Mouse (Mus musculus) brown adipose tissue, adult 24 weeks (tissue): ENCODE data around the gene Syt7. TPM values are rescaled to one million over a fixed set of nuclear protein-coding genes. Genes with fewer than 3 reads are reported as not detected.

Source experiments
- H3K27ac ChIP-seq: fragments of 200-500 bp; replicated peaks from 2 replicates; pipeline ENCODE4 v1.5.1; 2012; ENCODE audit warnings: low read depth, mild to moderate bottlenecking, low read length
- H3K4me1 ChIP-seq: fragments of 200-500 bp; 2 replicates; pipeline ENCODE4 v1.6.1; 2012; ENCODE audit warnings: low read length, mixed read lengths; ENCODE audit not compliant: control insufficient read depth, insufficient read depth, insufficient read length
- H3K4me3 ChIP-seq: fragments of 200-500 bp; 2 replicates; pipeline ENCODE4 v1.5.1; 2012; ENCODE audit warnings: low read depth, mild to moderate bottlenecking, low read length, moderate library complexity; ENCODE audit not compliant: insufficient read depth
- polyA plus RNA-seq: library from polyadenylated mRNA; stranded (reverse); fragments of >200 nt; gene quantifications from 2 replicates; pipeline ENCODE4 v1.2.4, GENCODE M21; 2012; ENCODE audit not compliant: missing spikeins, insufficient read depth, insufficient read length

Gene Syt7
- polyA plus RNA-seq: 2.3 TPM in 2 replicates

DNA sequence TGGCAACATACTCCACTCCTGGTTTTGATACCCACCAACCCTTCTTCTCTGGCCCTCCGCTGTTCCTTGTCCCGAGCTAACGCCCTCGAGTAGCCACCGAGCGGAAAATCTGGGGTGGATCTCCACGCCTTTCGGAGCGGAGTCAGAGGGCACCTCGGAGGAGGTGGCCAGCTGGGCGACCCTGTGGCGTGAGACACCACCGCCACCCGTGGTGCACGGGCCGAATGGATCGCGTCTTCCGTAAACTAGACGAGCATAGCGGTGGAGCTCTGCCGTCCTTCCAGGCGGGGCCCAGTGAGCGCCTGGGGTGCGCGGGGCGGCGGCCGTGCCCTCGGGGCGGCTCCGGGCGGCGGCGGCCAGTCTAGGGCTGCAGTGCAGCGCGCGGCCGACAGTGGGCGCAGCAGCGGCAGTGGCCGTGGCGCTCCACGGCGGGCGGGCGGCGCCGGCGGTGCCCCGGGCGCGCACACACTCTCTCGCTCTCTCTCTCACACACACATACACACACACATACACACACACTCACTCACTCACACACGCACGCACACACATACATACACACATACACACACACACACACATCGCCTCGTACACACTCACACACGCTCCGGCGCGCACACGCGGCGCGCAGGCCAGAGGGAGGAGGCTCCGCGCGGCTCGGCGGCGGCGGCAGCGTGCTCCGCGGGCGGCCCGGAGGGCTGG lies at the start of gene Syt7:
TSS of gene Syt7 (plus strand) at position 476 of the 699 bp plus-strand sequence.
- Histone ChIP-seq H3K4me3 (peak within 1 kb of the TSS; percentile 70), H3K4me1 (no peaks in the 10 kb centered on the region), H3K27ac (peak within 1 kb of the TSS; percentile 60)

DNA sequence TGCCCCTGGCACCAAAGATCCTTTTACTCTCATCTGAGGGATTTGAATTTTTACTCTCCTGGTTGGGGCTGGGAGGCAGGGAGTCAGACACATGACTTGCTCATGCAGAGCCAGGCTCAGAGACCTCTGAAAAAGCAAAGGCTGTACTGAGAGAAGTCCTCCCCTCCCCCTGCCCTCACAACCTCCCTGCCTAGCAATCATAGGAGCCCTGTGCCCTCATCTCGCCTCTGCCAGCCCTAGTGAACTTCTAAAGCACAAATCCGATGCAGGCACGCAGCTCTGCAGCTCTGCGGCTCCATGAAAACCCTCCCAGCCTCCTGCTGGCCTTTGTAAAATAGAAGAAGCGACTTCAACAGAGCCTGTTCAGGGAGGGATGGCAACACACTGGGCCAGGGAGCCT lies 49.6 kb upstream of the Syt7 start:
- no peak overlapping the region for H3K27ac ChIP-seq
- no peak overlapping the region for H3K4me3 ChIP-seq
- 0 out of 2 replicates have a peak, but pooled peaks cover 2% of the 10 kb centered on the region for H3K4me1 ChIP-seq

DNA sequence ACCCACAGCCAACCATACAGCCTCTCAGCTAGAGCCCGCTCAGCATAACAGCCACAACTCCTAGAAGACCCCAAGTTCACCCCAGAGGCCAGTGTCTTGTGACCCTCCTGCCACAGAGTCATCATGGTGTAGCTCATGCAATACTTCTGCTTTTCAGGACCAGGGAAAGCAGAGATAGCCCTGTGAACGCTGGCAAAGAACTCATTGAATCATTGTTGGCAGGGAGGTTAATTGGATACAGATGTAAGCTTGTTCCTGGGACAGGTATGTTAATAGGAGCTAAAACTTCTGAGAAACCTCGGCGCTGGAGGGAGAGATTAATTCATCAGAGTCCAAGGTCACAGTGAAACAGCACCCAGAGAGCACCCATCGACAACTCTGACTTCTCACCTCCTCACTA lies 48.2 kb upstream of the Syt7 start:
- Histone ChIP-seq H3K4me3 (no peak overlapping the region), H3K27ac (no peak overlapping the region), H3K4me1 (0 out of 2 replicates have a peak, but pooled peaks cover 2% of the 10 kb centered on the region)

DNA sequence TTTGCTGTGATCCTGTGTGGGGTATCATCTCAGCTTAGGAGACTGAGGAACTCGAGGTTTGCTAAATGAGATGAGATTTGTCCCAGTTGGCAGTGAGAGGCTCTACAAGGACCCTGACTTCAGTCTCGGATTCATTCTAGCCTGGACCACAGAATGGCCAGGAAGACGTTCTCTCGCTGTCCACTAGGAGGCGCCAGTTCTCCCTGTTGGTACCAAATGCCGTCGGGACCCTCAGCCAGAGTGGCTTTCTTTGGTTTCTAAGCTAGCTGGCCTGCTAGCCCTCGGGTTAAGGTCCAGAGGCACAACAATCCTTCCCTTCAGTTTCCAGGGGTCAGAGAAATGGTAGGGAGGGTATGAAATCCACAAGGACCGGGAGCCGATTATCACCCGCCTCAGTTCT lies 47.7 kb upstream of the Syt7 start:
- H3K4me1 ChIP-seq: 0 out of 2 replicates have a peak, but pooled peaks cover 2% of the 10 kb centered on the region
- H3K4me3 ChIP-seq: no peak overlapping the region
- H3K27ac ChIP-seq: no peak overlapping the region

DNA sequence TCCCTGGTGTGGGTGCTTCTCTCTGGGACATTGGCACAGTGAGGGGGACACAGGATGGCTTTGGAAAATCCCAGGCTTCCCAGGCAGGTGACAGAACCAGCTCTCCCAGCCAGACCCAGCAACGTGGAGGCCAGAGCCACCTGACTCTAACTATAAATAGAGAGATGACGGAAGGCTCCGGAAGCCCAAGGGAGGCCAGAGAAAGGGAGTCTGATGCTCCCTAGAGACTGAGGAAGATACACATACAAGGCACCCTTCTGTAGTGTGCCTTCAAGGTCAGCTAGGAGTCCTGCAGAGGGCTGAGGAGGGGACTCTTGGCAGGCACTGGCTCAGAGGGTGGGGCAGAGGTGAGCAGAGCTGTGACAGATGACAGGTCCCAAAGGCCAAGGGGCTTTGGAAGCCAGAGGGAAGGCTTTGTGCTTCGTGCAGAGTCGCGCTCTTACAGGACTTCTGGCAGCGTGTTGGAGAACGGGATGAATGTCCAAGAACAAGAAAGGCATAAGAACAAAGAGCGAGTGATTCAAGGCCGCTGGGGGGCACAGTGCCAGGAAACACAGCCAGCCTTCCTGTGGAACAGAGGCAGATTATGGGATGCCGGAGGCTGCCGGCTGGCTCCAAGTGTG lies 47.0 kb upstream of the Syt7 start:
- H3K27ac ChIP-seq: no peak overlapping the region
- no peak overlapping the region for H3K4me3 ChIP-seq
- H3K4me1 ChIP-seq: 0 out of 2 replicates have a peak, but pooled peaks cover 2% of the 10 kb centered on the region

DNA sequence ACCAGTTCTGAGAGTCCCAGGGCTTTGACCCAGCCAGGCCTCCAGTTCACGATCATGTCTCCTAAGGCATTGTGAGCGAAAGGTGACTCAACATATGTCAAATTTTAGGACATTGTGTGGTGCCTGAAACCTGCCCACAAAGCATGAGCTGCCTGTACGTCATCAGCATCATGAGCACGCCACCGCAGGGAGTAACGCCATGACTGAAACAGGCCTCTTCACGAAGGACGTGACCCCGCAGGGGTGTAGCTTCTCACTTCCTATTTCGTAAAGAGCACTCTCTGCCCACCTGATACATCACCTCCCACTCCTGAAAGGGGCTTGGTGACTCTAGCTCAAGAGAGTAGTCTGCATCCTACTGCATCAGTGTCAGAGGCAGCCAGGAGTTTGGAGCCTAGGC lies 45.0 kb upstream of the Syt7 start:
- no peak overlapping the region for H3K4me3 ChIP-seq
- 0 out of 2 replicates have a peak, but pooled peaks cover 2% of the 10 kb centered on the region for H3K4me1 ChIP-seq
- no peak overlapping the region for H3K27ac ChIP-seq

DNA sequence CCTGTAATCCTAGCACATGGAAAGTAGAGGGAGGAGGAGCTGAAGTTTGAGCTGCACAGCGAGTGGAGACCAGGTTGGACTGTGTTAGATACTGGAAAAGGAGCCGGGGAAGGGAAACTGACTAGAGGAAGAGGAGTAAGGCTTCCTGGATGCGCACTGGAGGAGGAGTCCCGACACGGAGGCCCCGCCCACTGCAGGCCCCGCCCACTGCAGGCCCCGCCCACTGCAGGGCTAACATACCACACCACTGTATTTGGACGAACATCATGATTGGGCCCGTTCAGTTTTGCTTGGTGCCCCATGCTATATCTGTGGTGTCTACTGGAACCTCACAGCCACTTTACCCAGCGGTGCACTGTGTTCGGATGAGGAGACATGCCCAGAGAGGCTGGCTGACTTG lies 43.2 kb upstream of the Syt7 start:
- H3K27ac ChIP-seq: no peak overlapping the region
- 0 out of 2 replicates have a peak, but pooled peaks cover 2% of the 10 kb centered on the region for H3K4me1 ChIP-seq
- no peak overlapping the region for H3K4me3 ChIP-seq

DNA sequence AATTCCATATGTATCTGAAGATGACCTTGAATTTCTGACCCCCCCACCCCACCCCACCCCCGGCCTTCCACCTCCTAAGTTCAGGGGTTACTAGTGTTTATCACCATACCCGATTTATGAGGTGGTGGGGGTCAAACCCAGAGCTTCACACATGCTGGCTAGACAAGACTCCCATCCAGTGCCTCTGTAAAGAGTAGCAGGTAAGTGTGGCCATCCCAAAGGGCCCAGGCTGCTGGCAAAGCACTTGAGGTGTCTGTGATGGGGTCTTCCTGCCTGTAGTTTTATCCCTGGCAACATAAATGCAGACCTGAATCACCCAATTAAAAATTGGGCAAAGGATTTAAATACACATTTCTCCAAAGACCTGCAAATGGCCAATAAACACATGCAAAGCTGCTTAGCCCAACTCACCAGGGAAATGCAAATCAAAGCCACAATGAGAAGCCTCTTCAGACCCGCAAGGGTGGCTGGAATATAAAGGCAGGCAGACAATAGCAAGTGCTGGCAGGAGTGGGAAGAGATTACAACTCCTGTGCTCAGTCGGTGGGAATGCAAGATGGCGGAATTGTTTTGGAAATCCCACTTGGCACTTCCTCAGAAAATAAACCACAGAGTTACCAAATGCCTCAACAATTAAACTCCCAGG lies 41.1 kb upstream of the Syt7 start:
- Histone ChIP-seq H3K27ac (no peak overlapping the region), H3K4me1 (no peaks in the 10 kb centered on the region), H3K4me3 (no peak overlapping the region)

DNA sequence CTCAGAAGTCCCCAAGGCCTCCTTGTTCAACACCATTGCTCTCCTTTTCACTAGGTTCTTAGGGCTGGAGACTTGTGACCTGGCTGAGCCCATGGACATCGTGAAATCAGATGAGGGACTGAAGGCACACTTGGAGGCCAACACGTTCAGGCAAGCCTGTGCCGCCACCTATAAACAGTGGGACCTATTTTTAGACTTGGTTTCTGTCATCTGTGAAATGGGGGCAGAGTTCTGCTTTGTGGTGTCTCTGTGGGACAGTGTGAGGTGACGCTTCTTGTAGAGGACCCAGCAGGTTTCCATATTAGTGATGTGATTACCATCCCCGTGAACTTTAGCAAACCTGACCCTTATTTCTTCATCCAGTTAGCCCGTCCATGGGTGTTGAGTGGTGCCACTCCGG lies 36.7 kb upstream of the Syt7 start:
- Histone ChIP-seq H3K4me3 (no peak overlapping the region), H3K27ac (no peak overlapping the region), H3K4me1 (no peaks in the 10 kb centered on the region)

DNA sequence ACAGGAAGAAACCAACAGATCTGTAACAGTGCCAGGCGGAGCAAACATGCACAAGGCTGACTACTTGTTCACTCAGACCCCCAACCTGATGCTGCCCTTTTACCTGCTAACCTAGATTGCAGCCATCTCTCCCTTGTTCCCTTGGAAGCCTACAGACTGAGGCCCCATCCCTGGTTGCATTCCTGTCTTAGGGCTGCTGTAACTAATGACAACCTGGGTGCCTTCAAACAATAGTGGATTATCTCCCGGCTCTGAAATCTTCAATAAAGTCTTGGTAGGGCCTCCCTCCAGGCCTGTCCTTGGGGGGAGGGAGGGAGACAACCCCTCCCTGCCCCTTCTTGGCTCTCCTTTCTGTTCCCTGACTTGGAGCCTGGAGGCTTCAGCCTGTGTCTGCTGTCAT lies 34.1 kb upstream of the Syt7 start:
- Histone ChIP-seq H3K4me3 (no peak overlapping the region), H3K27ac (no peak overlapping the region)

DNA sequence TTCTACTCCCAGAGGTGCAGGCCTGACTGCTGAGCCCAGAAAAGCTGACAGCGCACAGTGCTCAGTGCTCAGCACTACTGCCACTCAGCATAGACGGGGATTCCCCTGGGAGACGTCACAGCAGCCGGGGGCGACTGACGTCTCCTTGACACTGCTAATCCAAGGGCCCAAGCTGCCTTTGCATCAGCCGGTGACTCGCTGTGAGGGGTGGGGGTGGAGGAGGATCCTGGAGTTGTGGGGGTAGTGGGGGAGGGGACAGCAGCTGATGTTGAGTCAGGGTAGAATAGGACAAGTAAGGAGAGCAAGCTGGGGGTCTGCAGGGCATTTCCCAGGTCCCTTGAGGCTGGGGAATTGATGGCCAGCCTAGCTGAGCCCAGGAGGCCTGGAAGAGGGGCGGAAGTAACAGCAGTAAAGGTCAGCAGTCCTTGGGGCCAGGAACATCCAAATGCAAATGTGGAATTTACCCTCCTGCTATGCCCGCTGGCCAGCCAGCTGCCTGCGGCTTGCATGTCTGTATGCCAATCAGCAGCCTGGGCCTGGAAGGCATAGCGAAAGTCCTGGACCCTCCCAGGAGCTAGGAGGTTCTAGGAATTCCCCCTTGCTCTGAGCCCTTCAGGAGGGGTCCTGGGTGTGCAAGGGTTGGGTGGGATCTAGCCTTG lies 31.9 kb upstream of the Syt7 start:
- no peak overlapping the region for H3K4me3 ChIP-seq
- no peak overlapping the region for H3K27ac ChIP-seq
- no peaks in the 10 kb centered on the region for H3K4me1 ChIP-seq

More for the DNA sequence above, 34.1 kb upstream of the Syt7 start:
- H3K4me1 ChIP-seq: no peaks in the 10 kb centered on the region

DNA sequence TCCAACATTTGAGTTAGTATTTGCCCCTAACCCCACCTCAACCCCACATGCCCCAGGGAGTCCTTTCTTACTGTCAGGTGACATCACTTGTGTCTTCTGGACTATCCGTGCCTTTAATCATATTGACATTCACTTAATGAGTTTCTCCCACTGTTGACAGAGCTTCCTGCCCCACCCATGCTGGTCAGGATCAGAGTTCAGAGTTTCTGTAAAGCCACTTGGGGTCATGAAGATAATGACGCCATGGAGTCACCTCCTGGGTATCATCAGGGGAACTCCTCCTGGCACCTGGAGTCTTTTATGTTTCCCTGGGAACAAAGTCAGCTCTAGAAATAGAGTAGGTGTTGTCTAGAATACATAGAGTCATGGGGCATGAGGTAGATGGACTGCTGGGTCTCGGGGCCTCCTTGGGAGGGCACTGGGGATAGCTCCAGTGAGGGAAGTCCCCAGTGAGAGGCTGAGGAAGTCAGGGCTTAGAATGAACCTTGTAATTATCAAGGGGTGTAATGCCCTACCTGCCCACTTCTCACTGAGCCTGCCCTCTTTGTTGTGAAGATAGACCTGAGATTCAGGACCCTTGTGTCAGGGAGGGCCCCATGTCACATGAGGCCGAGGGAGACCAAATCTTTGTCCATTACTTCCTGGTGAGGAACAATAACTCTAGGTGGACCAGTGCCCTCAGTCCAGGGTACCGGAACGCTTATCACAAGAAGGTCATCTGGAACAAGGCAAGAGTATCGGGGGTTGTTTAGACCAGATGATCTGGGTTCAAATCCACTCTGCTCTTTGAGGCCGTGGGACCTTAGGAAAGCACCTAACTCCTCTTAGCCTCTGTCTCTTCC lies 29.6 kb upstream of the Syt7 start:
- Histone ChIP-seq H3K4me1 (no peaks in the 10 kb centered on the region), H3K4me3 (no peak overlapping the region), H3K27ac (no peak overlapping the region)

DNA sequence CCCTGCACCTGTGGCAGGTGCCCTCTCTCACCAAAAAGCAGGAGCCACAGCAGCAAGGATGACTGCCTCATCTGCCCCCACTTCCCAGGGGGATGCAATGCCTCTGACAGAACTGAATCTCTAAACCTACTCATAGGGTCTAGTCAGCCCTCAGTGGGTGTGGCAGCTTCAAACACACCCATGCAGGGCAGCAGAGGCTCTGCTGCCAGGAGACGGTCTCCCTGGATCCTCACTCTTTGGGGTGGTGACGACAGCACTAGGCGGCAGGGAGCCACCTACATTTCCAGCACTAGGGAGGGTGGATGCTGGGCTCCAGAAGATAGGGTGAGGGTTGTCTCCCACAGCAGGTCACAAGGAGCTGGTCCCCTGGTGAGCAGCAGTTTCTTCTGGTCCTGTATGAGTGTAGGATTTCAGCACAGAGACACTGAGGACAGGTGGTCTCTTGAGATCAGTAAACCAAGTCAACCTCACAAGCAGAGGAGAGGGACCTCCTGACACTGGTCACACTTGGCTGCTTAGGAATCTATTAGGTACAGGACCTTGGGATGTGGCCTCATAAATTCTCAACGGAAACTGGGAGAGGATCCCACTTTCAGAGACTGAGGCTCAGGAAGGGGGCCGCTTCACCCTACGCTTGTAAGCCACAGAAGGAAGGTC lies 26.3 kb upstream of the Syt7 start:
- no peak overlapping the region for H3K27ac ChIP-seq
- H3K4me1 ChIP-seq: no peaks in the 10 kb centered on the region
- no peak overlapping the region for H3K4me3 ChIP-seq

DNA sequence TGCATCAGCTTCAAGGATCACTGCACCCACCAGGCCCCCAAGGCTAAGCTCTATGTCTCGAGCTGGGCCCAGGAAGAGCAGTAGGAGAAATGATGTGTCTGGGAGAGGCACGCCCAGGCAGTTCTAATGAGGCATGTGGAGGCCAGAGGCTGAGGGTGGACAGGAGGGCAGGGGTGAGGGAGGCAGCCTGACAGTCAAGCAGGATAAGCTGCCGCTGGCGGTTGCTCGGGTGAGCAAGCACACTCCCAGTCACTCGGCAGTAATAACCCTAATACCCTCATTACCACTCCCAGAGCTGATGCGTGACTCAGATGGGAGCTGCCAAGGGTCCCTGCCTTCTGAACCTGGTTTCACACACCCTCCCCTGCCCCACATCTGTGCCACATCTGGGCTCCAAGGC lies 25.0 kb upstream of the Syt7 start:
- H3K4me3 ChIP-seq: no peak overlapping the region
- H3K27ac ChIP-seq: no peak overlapping the region
- no peaks in the 10 kb centered on the region for H3K4me1 ChIP-seq
